Comparison of ENCODE assay signal across 9 mouse cellular contexts in the genomic region with DNA sequence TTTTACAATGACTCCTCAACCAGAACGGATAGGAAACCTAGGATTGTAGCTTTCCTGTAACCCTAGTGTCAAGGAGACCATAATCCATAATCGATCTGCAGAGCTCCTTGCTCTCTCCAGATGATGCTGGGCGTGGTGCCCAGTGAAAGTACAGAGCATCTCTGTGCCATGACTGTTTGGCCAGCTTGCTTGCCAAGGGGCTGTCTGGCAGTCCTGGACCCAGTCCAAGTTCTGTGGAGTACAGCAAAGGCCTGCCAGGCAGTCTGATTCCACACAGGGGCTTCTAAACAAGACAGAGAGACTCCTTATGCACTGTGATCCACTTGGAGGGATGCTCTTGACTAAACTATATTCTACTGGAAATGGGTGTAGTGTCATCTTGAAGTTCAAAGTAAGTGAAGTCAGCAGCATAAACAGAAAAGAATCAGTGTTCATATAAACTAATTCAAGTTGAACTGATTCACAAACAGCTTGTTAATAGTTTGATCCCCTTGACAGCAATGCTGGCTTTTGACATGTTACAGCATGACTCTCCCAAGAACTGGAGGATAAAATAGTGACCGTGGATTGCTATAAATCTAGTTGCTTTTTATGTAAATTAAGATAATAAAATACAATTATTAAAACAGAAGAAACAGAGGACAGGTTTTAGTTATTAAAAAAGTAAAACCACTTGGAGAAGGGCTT.
DNase-seq lines count a peak whose midpoint lies in the region; ATAC-seq and TF ChIP-seq lines count a peak whose summit lies in the region.
"Had no signal": no experiment of that assay in that cellular context is flagged by ENCODE, and none has a peak within 500 bp of the region (broad histone marks: within the 10 kb centered on the region; RNA-seq: fewer than 3 reads in every experiment).

No protein-coding gene starts in this region.

- DNase-seq in lung, embryonic 14.5 days: peak; percentile 0
- no peak for DNase-seq in lung, postnatal 4 days
- DNase-seq in left cerebral cortex, adult 2 months (ENCODE audit: extremely low spot score in 1 of 2, low spot score in 2 of 2): peak; percentile 31 to 49
- DNase-seq in liver, embryonic 11.5 days (ENCODE audit: low spot score): no peak
- no peak for DNase-seq in gastrocnemius, adult 2 months

- no peak overlapping the region for H3K9ac ChIP-seq in lung, embryonic 14.5 days
- no peak overlapping the region for H3K9ac ChIP-seq in forebrain, embryonic 15.5 days (replicated peaks)
- H3K9ac ChIP-seq in stomach, embryonic 15.5 days: no peak overlapping the region
- H3K9ac ChIP-seq in liver, embryonic 11.5 days (ENCODE audit: low read depth, low read length): no peak overlapping the region
- no peak overlapping the region for H3K9ac ChIP-seq in liver, embryonic 12.5 days

- H3K27ac ChIP-seq in lung, embryonic 14.5 days (ENCODE audit: low read depth): no peak overlapping the region
- H3K27ac ChIP-seq in forebrain, embryonic 15.5 days (replicated peaks): peak overlapping the region; percentile 57; the same call in 1 of the 2 replicates
- no peak overlapping the region for H3K27ac ChIP-seq in left cerebral cortex, adult 2 months
- H3K27ac ChIP-seq in stomach, embryonic 15.5 days: no peak overlapping the region
- H3K27ac ChIP-seq in liver, embryonic 11.5 days (ENCODE audit: low read depth, low read length): no peak overlapping the region
- no peak overlapping the region for H3K27ac ChIP-seq in liver, embryonic 12.5 days
- no peak overlapping the region for H3K27ac ChIP-seq in gastrocnemius, adult 2 months

- WGBS in lung, embryonic 14.5 days: 69% methylated on average over 4 of the region's 4 CpGs
- 30% methylated on average over 4 of the region's 4 CpGs for WGBS in forebrain, embryonic 15.5 days
- WGBS in stomach, embryonic 15.5 days: 73% methylated on average over 4 of the region's 4 CpGs
- 65% methylated on average over 4 of the region's 4 CpGs for WGBS in liver, embryonic 11.5 days
- WGBS in liver, embryonic 12.5 days (ENCODE audit: insufficient replicate concordance): 46% methylated on average over 4 of the region's 4 CpGs

- no peak for ATAC-seq in lung, embryonic 14.5 days (ENCODE audit: insufficient read depth)
- peak; percentile 98 for ATAC-seq in forebrain, embryonic 15.5 days (replicated peaks)
- ATAC-seq in stomach, embryonic 15.5 days (ENCODE audit: insufficient read depth, low FRiP score, low read depth): peak; percentile 18; the same call in 1 of the 2 replicates
- ATAC-seq in liver, embryonic 11.5 days (replicated peaks; ENCODE audit: low FRiP score): no peak
- ATAC-seq in liver, embryonic 12.5 days: no peak

- H3K4me1 ChIP-seq in lung, embryonic 14.5 days (ENCODE audit: insufficient read depth): no peaks in the 10 kb centered on the region
- H3K4me1 ChIP-seq in forebrain, embryonic 15.5 days: peaks cover 14% of the 10 kb centered on the region
- H3K4me1 ChIP-seq in stomach, embryonic 15.5 days: no peaks in the 10 kb centered on the region
- H3K4me1 ChIP-seq in liver, embryonic 11.5 days (replicated peaks; ENCODE audit: control insufficient read depth, insufficient read depth, low read length): no peaks in the 10 kb centered on the region
- no peaks in the 10 kb centered on the region for H3K4me1 ChIP-seq in liver, embryonic 12.5 days

- no peak for TF ChIP-seq CTCF in lung, embryonic 14.5 days (IDR thresholded peaks at IDR 0.05; ENCODE audit: low read depth)
- TF ChIP-seq CTCF in left cerebral cortex, adult 2 months (IDR thresholded peaks at IDR 0.05): no peak
- TF ChIP-seq CTCF in gastrocnemius, adult 2 months (IDR thresholded peaks at IDR 0.05): no peak

- no peaks in the 10 kb centered on the region for H3K9me3 ChIP-seq in lung, embryonic 14.5 days (ENCODE audit: low read depth, low read length)
- no peaks in the 10 kb centered on the region for H3K9me3 ChIP-seq in forebrain, embryonic 15.5 days
- no peaks in the 10 kb centered on the region for H3K9me3 ChIP-seq in stomach, embryonic 15.5 days
- H3K9me3 ChIP-seq in liver, embryonic 11.5 days (ENCODE audit: control insufficient read depth, low read length): no peaks in the 10 kb centered on the region
- no peaks in the 10 kb centered on the region for H3K9me3 ChIP-seq in liver, embryonic 12.5 days (replicated peaks)

- no peaks in the 10 kb centered on the region for H3K36me3 ChIP-seq in lung, embryonic 14.5 days (ENCODE audit: insufficient read depth)
- H3K36me3 ChIP-seq in forebrain, embryonic 15.5 days: no peaks in the 10 kb centered on the region
- no peaks in the 10 kb centered on the region for H3K36me3 ChIP-seq in stomach, embryonic 15.5 days
- no peaks in the 10 kb centered on the region for H3K36me3 ChIP-seq in liver, embryonic 11.5 days (ENCODE audit: control insufficient read depth, insufficient read depth, low read length)
- H3K36me3 ChIP-seq in liver, embryonic 12.5 days: no peaks in the 10 kb centered on the region

- intact Hi-C loops in left cerebral cortex, adult 2 months (cut with DNase I): no loop called here
- intact Hi-C loops in gastrocnemius, adult 2 months (cut with DNase I): no loop called here

- H3K4me3 ChIP-seq in lung, embryonic 14.5 days (ENCODE audit: low read depth, low read length): no peak overlapping the region
- no peak overlapping the region for H3K4me3 ChIP-seq in forebrain, embryonic 15.5 days
- no peak overlapping the region for H3K4me3 ChIP-seq in left cerebral cortex, adult 2 months
- H3K4me3 ChIP-seq in stomach, embryonic 15.5 days (replicated peaks): no peak overlapping the region
- no peak overlapping the region for H3K4me3 ChIP-seq in liver, embryonic 11.5 days (ENCODE audit: low read depth, low read length)
- no peak overlapping the region for H3K4me3 ChIP-seq in liver, embryonic 12.5 days
- H3K4me3 ChIP-seq in gastrocnemius, adult 2 months: no peak overlapping the region

- H3K27me3 ChIP-seq in lung, embryonic 14.5 days (ENCODE audit: insufficient read depth, low read length): no peaks in the 10 kb centered on the region
- H3K27me3 ChIP-seq in forebrain, embryonic 15.5 days: no peaks in the 10 kb centered on the region
- no peaks in the 10 kb centered on the region for H3K27me3 ChIP-seq in stomach, embryonic 15.5 days (replicated peaks)
- no peaks in the 10 kb centered on the region for H3K27me3 ChIP-seq in liver, embryonic 11.5 days (replicated peaks; ENCODE audit: control insufficient read depth, insufficient read depth, low read length)
- no peaks in the 10 kb centered on the region for H3K27me3 ChIP-seq in liver, embryonic 12.5 days (replicated peaks)
- H3K27me3 ChIP-seq: CH12.LX had no signal

- no peak overlapping the region for H3K4me2 ChIP-seq in lung, embryonic 14.5 days
- no peak overlapping the region for H3K4me2 ChIP-seq in forebrain, embryonic 15.5 days (replicated peaks)
- H3K4me2 ChIP-seq in stomach, embryonic 15.5 days: no peak overlapping the region
- no peak overlapping the region for H3K4me2 ChIP-seq in liver, embryonic 11.5 days
- H3K4me2 ChIP-seq in liver, embryonic 12.5 days: no peak overlapping the region

Comparison
In these comparisons a context has a peak if more than half of its experiments do, and no peak if none do; other contexts are left out.
1. DNase-seq: peak in lung, embryonic 14.5 days (single experiment) and left cerebral cortex, adult 2 months (2 of 2); none in lung, postnatal 4 days (0 of 2), liver, embryonic 11.5 days (single experiment) and gastrocnemius, adult 2 months (single experiment).
2. ATAC-seq: peak in forebrain, embryonic 15.5 days (single experiment) and stomach, embryonic 15.5 days (single experiment); none in lung, embryonic 14.5 days (single experiment), liver, embryonic 11.5 days (single experiment) and liver, embryonic 12.5 days (single experiment).